Comparison of ENCODE assay signal across 8 mouse cellular contexts in genomic region chr7:16982859-16983568, GRCm38 (mm10). TPM values are rescaled to one million over a fixed set of nuclear protein-coding genes. Genes with fewer than 3 reads are reported as not detected.
DNase-seq lines count a peak whose midpoint lies in the region; ATAC-seq lines count a peak whose summit lies in the region.

Gene Gm42372 (plus strand): TSS chr7:16983086.

- H3K4me2 ChIP-seq in hindbrain, embryonic 11.5 days (replicated peaks; ENCODE audit: low read depth, low read length), result peak within 1 kb of the TSS; percentile 37
- peak within 1 kb of the TSS; percentile 55 for H3K4me2 ChIP-seq in midbrain, embryonic 12.5 days (replicated peaks)

- H3K27me3 ChIP-seq in hindbrain, embryonic 11.5 days (ENCODE audit: control insufficient read depth, insufficient read depth, low read length), result no peaks in the 10 kb centered on the region
- H3K27me3 ChIP-seq in midbrain, embryonic 12.5 days, result no peaks in the 10 kb centered on the region

- H3K27ac ChIP-seq in hindbrain, embryonic 11.5 days (ENCODE audit: low read depth, low read length), result no peak within 1 kb of the TSS
- peak within 1 kb of the TSS; percentile 57 for H3K27ac ChIP-seq in midbrain, embryonic 12.5 days (replicated peaks)

- WGBS in hindbrain, embryonic 11.5 days, result 20% methylated on average over 26 of the region's 26 CpGs
- 21% methylated on average over 26 of the region's 26 CpGs for WGBS in midbrain, embryonic 12.5 days

- H3K4me1 ChIP-seq in hindbrain, embryonic 11.5 days (replicated peaks; ENCODE audit: control insufficient read depth, insufficient read depth, low read length), result 0 out of 2 replicates have a peak, but pooled peaks cover 3% of the 10 kb centered on the region
- peaks cover 48% of the 10 kb centered on the region for H3K4me1 ChIP-seq in midbrain, embryonic 12.5 days

- DNase-seq in CD4-positive helper T cell, adult 2 months (ENCODE audit: low read depth, low spot score), result peak; percentile 91
- DNase-seq in R1 (ENCODE audit: low read depth, low spot score), result peak; percentile 78
- peak; percentile 84 for DNase-seq in embryo, embryonic 9.5 days (ENCODE audit: extremely low spot score)
- peak; percentile 90 for DNase-seq in hindbrain, embryonic 11.5 days (ENCODE audit: low spot score)
- peak; percentile 70 to 92 for DNase-seq in left cerebral cortex, adult 8-10 months (ENCODE audit: low spot score in 2 of 2)
- DNase-seq in spleen, adult 12 weeks (ENCODE audit: low spot score), result peak; percentile 31
- no peak for DNase-seq in urinary bladder, postnatal 36 days (ENCODE audit: low spot score in 2 of 2)

- no peak within 1 kb of the TSS for H3K9ac ChIP-seq in hindbrain, embryonic 11.5 days (ENCODE audit: low read depth, low read length)
- peak within 1 kb of the TSS; percentile 41 for H3K9ac ChIP-seq in midbrain, embryonic 12.5 days (replicated peaks)

- ATAC-seq in hindbrain, embryonic 11.5 days (ENCODE audit: low FRiP score), result peak; percentile 78
- ATAC-seq in midbrain, embryonic 12.5 days (ENCODE audit: low FRiP score, low read depth), result peak; percentile 80

- no peaks in the 10 kb centered on the region for H3K9me3 ChIP-seq in hindbrain, embryonic 11.5 days (ENCODE audit: control insufficient read depth, low read length)
- H3K9me3 ChIP-seq in midbrain, embryonic 12.5 days, result no peaks in the 10 kb centered on the region

- peak within 1 kb of the TSS; percentile 24; the same call in 1 of the 2 replicates for H3K4me3 ChIP-seq in hindbrain, embryonic 11.5 days (ENCODE audit: low read depth, low read length)
- peak within 1 kb of the TSS; percentile 40 for H3K4me3 ChIP-seq in midbrain, embryonic 12.5 days

- no peaks in the 10 kb centered on the region for H3K36me3 ChIP-seq in hindbrain, embryonic 11.5 days (ENCODE audit: control insufficient read depth, insufficient read depth, low read length)
- no peaks in the 10 kb centered on the region for H3K36me3 ChIP-seq in midbrain, embryonic 12.5 days

RNA-seq across cellular contexts. Expression of gene Gm42372, which starts in this region (rescaled TPM):
- polyA plus RNA-seq in hindbrain, embryonic 11.5 days (2014; fragmentation: Nextera tagmentation; extraction: Ambion mirVana), result 1.5 and 1.7 TPM in 2 replicates
- 10 to 100 TPM; 60.8 to 66.8 (median 62.2) TPM for total RNA-seq in left cerebral cortex, adult 8-10 months (2022)
- 1.7 and 1.8 TPM in 2 replicates for polyA plus RNA-seq in midbrain, embryonic 12.5 days (2016; fragmentation: Nextera tagmentation; extraction: Ambion mirVana)

Comparison
In these comparisons a context has a peak if more than half of its experiments do, and no peak if none do; other contexts are left out.
1. DNase-seq: peak in CD4-positive helper T cell, adult 2 months (single experiment), R1 (single experiment), embryo, embryonic 9.5 days (single experiment), hindbrain, embryonic 11.5 days (single experiment), left cerebral cortex, adult 8-10 months (2 of 2) and spleen, adult 12 weeks (single experiment); none in urinary bladder, postnatal 36 days (0 of 2).